Mouse (Mus musculus) adrenal gland, adult 2 months (tissue): ENCODE measurements around the gene Gimap8. TPM values are rescaled to one million over a fixed set of nuclear protein-coding genes. Genes with fewer than 3 reads are reported as not detected.
"Not testable (repeated sequence)": the region's sequence is repeated elsewhere in the genome, so short reads cannot be mapped to it uniquely, and the experiment has no call there.

ENCODE experiments used
- DNase-seq: peaks from one replicate; pipeline ENCODE4 v3.0.0; 2021
- polyA plus RNA-seq: library from polyadenylated mRNA; depleted of rRNA; stranded (reverse); fragments of >200 nt; gene quantifications from 2 replicates; pipeline ENCODE4 v1.2.3, GENCODE M21; 2012
- total RNA-seq, 2 experiments: library from RNA; stranded (reverse); gene quantifications; 2 replicates each; pipeline ENCODE4 v1.2.3; 2021

Gimap8 gene
- total and polyA plus RNA-seq, 3 experiments: 1.2 to 12.6 (median 7.8) TPM

DNA sequence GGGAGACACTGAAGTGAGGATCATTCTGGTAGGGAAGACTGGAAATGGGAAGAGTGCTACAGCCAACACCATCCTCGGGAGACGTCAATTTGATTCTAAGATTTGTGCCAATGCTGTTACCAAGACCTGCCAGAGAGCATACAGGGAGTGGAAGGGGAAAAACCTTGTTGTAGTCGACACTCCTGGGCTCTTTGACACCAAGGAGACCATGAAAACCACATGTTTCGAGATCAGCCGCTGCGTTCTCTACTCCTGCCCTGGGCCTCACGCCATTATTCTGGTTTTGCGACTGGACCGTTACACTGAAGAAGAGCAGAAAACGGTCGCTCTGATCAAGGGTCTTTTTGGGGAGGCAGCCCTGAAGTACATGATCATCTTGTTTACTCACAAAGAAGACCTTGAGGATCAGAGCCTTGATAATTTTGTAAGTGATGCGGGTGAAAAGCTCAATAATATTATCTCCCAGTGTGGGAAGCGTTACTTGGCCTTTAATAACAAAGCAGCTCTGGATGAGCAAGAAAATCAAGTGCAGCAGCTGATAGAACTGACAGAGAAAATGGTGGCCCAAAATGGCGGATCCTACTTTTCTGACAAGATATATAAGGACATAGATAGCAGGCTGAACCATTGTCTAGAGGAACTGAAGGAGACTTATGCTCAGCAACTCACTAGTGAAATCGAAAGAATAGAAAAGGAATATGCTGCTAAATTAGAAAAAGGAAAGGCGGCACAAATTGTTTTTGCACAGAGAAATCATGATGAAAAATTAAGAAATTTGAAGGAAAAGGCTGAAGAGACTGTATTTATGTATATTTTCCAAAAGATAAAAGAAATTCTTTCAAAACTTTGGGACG is 30.7 kb downstream of the Gimap8 start:
- no peak for DNase-seq

GRCm38 (mm10) chr6:48678391-48678790 is 31.4 kb downstream of the Gimap8 start:
- no peak for DNase-seq

DNA sequence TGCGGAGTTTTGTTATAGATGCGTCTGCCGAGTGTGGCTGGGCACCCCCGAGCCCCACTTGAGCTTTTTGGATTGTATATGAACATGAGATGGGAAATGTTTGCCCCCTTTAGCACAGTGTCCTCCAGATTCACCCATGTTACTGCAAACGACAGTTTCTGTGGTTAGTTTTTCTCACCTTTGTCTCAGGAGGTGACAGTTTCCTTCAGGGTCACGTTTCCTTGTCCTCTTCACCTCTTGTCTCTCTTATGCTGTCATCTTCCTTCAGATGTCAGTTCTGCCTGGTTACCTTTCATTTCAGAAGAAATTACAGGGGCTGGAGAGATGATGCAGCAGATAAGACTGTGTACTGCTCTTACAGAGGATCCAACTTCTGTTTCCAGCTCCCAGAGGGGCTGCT is 32.7 kb downstream of the Gimap8 start:
- no peak for DNase-seq

DNA sequence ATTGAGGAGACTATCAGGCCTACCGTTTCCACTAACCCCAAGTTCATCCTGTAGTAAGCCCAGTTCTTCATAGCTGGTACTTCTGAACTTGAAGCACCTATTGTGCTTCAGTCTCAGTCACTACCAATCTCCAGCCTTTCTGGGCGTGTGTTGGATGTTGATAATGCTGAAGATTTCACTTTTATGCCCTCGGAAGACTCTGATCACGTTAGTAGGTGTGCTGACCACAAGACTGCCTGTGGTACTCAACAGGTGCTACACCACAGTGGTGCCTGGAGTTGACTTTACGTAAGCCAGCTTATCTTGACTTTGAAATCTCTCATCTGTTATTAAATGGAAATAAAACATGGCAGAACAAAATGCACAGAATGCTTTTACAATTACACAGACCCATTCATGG is 33.4 kb downstream of the Gimap8 start:
- no peak for DNase-seq

GRCm38 (mm10) chr6:48681472-48682090 is 34.5 kb downstream of the Gimap8 start:
- DNase-seq: no peak

DNA sequence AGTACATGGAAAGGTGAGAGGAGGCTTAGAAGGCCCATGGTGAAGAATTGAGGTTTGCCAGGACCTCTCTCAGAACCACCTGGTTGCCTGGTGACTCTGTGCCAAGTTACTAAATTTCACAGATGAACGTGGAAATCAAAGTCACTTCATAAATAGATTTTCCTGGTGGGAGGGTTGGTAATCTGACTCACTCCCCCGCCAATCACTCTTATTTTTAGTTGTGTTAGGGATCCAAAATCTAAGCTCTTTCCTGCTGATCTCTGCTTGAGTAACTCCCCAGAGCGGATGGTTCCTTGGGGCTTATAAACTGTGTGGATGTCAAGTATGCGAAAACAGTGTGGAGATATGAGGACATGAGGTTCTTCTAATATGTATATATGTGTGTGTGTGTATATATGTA is 35.2 kb downstream of the Gimap8 start:
- DNase-seq: no peak

DNA sequence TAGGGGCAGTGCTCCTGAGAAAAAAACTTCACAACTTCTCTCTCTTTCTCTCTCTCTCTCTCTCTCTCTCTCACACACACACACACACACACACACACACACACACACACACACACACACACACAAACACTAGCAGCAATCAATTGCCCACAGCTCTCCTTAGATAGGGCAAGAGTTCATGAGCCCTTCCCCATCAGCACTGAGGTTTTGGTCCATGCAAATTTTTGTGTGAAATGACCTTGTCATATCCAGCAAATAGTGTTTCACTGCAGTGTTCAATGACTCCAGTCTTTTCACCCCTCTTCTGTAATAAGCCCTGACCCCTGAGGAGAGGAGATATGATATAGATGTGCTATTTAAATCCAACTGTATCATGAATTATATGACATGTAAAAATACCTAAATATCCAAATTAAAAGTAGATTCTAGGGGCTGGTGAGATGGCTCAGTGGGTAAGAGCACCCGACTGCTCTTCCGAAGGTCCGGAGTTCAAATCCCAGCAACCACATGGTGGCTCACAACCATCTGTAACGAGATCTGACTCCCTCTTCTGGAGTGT is 36.3 kb downstream of the Gimap8 start:
- not testable (repeated sequence) for DNase-seq

DNA sequence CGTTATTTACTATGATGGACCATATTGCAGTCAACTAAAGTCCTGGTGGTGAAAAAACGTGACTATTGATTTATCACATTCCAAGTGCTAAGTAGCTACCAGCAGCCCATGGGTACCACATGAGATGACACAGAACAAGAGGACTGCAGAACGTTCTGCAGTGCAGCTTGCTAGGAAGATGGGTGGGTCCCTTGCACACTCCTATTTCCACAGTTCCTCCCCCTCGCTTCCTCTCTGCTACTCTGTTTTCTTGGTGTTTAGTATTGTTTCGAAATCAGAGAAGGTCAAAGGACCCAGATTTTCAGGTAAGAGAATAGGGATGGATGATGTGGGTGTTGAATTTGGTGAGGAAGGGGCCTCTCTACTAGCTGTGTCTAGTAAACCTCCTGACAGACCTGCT is 37.3 kb downstream of the Gimap8 start, which contains the start of gene Gimap4:
Gene Gimap4, plus strand, starts transcription at position 231 of the 400 bp plus-strand sequence.
- DNase-seq: no peak

DNA sequence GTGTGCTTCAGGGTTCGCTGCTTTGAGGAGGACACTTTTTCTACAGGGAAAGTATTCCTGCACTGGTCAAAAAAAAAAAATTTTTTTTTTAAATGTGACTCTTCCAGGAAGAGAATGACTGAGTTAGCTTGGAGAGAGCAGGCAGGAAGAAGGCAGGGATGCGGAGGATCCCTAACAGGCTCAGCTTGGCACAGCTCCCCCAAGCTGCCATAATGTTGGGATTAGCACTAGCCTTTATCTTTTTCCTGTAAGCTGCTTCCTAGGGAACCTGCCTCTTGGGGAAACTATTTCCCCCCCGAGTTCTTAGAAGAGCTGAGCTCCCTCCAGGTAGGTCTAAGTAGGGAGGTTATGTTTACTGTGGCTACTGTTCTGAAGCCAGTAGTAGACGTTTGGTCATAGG is 37.8 kb downstream of the Gimap8 start:
- no peak for DNase-seq

- DNase-seq: no peak
Measured at GRCm38 (mm10) chr6:48685251-48685650, 38.2 kb downstream of the Gimap8 start.

GRCm38 (mm10) chr6:48685694-48686665 is 38.9 kb downstream of the Gimap8 start:
- DNase-seq: no peak

GRCm38 (mm10) chr6:48687077-48687476 is 40.0 kb downstream of the Gimap8 start:
- DNase-seq: peak; percentile 31

DNA sequence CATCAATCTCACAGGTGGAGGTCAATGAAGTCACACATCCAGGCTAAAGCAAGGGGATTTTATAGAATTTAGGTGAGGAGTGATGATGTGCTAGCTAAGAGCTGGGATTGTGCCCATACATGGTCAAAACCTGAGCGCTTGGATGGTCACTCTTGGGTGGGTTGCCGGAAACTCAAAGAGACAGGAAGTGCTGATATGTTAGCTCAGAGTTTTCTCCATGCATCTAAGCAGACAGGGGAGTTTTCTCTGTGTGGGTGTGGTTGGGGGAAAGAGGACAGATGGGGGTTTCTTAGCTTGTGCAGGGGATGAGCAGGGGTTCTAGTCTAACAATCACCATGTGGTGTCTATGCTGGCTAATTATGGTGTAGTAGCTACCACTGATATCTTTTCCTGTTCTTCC is 42.3 kb downstream of the Gimap8 start:
- DNase-seq: no peak

GRCm38 (mm10) chr6:48692962-48693361 is 45.9 kb downstream of the Gimap8 start:
- DNase-seq: no peak

DNA sequence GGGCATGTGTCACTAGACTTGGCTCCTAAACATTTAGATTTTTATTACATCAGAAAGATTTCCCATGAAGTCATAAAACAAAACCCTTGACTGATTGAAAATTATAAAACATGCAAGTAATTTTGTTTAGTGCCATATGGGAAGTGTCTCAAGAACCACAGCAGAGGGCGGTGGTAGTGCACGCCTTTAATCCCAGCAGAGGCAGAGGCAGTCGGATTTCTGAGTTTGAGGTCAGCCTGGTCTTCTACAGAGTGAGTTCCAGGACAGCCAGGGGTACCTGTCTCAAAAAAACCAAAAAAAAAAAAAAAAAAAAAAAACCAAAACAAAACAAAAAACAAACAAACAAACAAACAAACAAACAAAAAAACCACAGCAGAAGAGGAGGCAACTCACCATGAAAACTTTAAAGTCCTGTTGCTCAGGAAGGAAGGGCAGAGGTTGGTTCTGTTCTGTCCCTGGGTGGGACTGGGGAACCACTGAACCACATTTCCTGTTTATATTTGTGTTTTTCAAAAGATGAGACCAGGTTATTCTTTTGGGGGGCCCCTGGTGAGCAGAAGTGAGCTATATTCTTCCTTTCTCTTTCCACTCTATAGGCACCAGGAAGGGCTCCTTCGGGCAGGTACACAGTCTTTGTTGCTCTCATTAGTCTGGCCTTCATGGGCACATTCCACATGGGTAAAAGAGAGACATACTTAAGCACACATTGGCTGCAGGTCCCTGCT is 50.0 kb downstream of the Gimap8 start:
- DNase-seq: no peak

GRCm38 (mm10) chr6:48697555-48697930 is 50.5 kb downstream of the Gimap8 start:
- no peak for DNase-seq

DNA sequence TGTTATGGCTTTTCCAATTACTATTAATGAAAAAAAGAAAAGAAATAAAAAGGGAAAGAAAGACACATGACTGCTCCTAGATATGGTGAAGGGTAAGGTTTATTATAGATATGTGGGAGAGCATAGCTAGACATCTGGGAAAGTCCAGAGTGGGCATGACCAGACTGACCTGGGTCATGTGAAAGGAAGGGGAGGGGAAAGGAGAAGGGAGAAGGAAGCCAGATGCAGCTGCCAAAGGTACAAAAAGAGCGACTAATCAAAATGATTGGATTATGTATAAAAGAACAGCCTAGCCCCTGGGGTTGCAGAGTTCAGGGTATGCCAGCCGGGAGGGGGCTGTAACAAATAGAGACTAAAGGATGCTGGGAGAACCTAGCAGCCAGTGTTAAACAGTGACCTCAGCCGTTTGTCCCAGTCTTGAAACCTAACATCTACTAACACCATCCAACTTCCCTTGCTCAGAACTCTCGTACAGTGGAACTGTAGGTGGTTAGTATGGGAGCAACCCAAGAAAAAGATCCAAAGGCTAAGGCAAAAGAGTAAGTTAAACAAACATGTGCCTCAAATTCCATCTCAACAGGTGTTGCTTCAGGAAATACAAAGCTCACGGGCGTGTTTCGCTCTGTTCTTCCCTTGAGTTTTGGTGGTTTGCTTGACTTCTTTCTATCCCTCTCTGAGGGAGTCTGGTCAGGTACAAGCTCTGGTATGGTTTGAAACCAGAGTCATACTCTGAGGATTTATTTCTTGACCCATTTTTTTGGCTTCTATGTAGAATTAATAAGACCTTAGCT is 51.2 kb downstream of the Gimap8 start:
- no peak for DNase-seq

GRCm38 (mm10) chr6:48698888-48699287 is 51.9 kb downstream of the Gimap8 start:
- DNase-seq: no peak

GRCm38 (mm10) chr6:48700251-48701075 is 53.4 kb downstream of the Gimap8 start:
- DNase-seq: peak; percentile 37

DNA sequence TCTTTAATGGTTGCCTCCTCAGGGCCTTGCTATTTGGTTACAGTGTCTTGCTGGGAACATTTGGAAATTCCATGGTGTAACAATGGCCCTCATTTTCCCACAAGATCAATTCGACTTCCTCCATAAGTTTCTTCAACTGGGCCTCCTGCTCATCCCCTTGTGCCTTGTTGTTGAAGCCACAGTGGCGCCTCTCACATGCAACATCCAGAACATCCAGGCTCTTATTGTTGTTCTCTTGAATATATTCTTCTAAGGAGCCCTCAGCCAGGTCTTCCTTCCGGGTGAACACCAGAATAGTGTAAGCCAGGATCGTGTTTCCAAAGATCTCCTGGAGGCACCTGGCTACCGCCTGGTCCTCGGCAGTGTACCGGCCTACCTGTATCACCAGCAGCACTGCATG is 55.1 kb downstream of the Gimap8 start:
- no peak for DNase-seq
